Mouse (Mus musculus) heart, adult 9 months (tissue): ENCODE results near the gene Vps13c.
A peak's percentile ranks its signal among the peaks of the same experiment; 100 is the strongest.

Experiments
- DNase-seq, 2 experiments: peaks; one replicate each; pipeline ENCODE4 v3.0.0; 2022; ENCODE audit warnings: low spot score in 2 of 2

Vps13c gene

GRCm38 (mm10) chr9:68022311-68023043, 182.3 kb downstream of the Vps13c start:
- DNase-seq: peak; percentile 58 to 59

- DNase-seq: no peak
Measured at GRCm38 (mm10) chr9:68028631-68029030, 188.4 kb downstream of the Vps13c start.

GRCm38 (mm10) chr9:68033771-68034170, 193.6 kb downstream of the Vps13c start:
- DNase-seq: peak; percentile 30 to 39
